ENCODE assay signal across 13 mouse cellular contexts in genomic region chr11:94344470-94344869, GRCm38 (mm10). TPM values are rescaled to one million over a fixed set of nuclear protein-coding genes. Genes with fewer than 3 reads are reported as not detected.
A peak's percentile ranks its signal among the peaks of the same experiment; 100 is the strongest.
DNase-seq lines count a peak whose midpoint lies in the region; ATAC-seq lines count a peak whose summit lies in the region.
"Had no signal": no experiment of that assay in that cellular context is flagged by ENCODE, and none has a peak within 500 bp of the region (broad histone marks: within the 10 kb centered on the region; RNA-seq: fewer than 3 reads in every experiment).

No protein-coding gene starts in this region.

- intact Hi-C loops in heart, postnatal 14 days (cut with DNase I), result loop anchor here (5.0 kb wide), 1 partner anchor 198 kb away; no protein-coding TSS in a partner anchor
- intact Hi-C loops in gastrocnemius, postnatal 36 days (cut with DNase I), result loop anchor here (5.0 kb wide), 1 partner anchor 198 kb away; no protein-coding TSS in a partner anchor

- H3K36me3 ChIP-seq in heart, embryonic 14.5 days (ENCODE audit: control insufficient read depth, insufficient read depth, low read length), result peaks cover 24% of the 10 kb centered on the region
- 0 out of 2 replicates have a peak, but pooled peaks cover 2% of the 10 kb centered on the region for H3K36me3 ChIP-seq in hindbrain, embryonic 16.5 days (ENCODE audit: control insufficient read depth, insufficient read depth, low read length)
- peaks cover 4% of the 10 kb centered on the region; the same call in 1 of the 2 replicates for H3K36me3 ChIP-seq in midbrain, embryonic 11.5 days (ENCODE audit: control insufficient read depth, insufficient read depth, low read length)

- no peak for DNase-seq in heart, postnatal 14 days
- DNase-seq in ZHBTc4 (ENCODE audit: low read depth, low spot score), result peak; percentile 18
- peak; percentile 86 for DNase-seq in midbrain, embryonic 11.5 days (ENCODE audit: low spot score, missing footprints)
- no peak for DNase-seq in gastrocnemius, postnatal 36 days
- no peak for DNase-seq in adrenal gland, adult 2 months
- DNase-seq in left cerebral cortex, adult 9 months (ENCODE audit: low spot score in 2 of 2), result no peak
- DNase-seq: cerebellum, adult 11 months; kidney, adult 18-20 months; kidney, postnatal 14 days; lung, postnatal 10 days had no signal

- H3K9ac ChIP-seq in heart, embryonic 14.5 days (ENCODE audit: low read length), result no peak overlapping the region
- no peak overlapping the region for H3K9ac ChIP-seq in hindbrain, embryonic 16.5 days (ENCODE audit: low read depth, low read length)
- no peak overlapping the region for H3K9ac ChIP-seq in midbrain, embryonic 11.5 days (ENCODE audit: low read length)
- H3K9ac ChIP-seq: liver, embryonic 15.5 days had no signal

- H3K4me3 ChIP-seq in heart, embryonic 14.5 days (ENCODE audit: control insufficient read depth in 1 of 2, insufficient read depth in 1 of 2, low read depth in 1 of 2, low read length in 2 of 2), result no peak overlapping the region
- H3K4me3 ChIP-seq in hindbrain, embryonic 16.5 days (ENCODE audit: low read length), result no peak overlapping the region
- no peak overlapping the region for H3K4me3 ChIP-seq in midbrain, embryonic 11.5 days (ENCODE audit: low read depth, low read length)
- H3K4me3 ChIP-seq: liver, embryonic 15.5 days had no signal

- H3K27ac ChIP-seq in heart, embryonic 14.5 days (replicated peaks in 1 of 2; ENCODE audit: control insufficient read depth in 1 of 2, insufficient read depth in 1 of 2, low read depth in 2 of 2, low read length in 2 of 2), result no peak overlapping the region
- peak overlapping the region; percentile 29; the same call in 1 of the 2 replicates for H3K27ac ChIP-seq in hindbrain, embryonic 16.5 days (ENCODE audit: low read depth, low read length)
- peak overlapping the region; percentile 7; the same call in 1 of the 2 replicates for H3K27ac ChIP-seq in midbrain, embryonic 11.5 days (ENCODE audit: low read depth, low read length)
- H3K27ac ChIP-seq: liver, embryonic 15.5 days had no signal

- WGBS in heart, embryonic 14.5 days, result 44% methylated on average over 1 of the region's 1 CpGs
- WGBS in hindbrain, embryonic 16.5 days, result 61% methylated on average over 1 of the region's 1 CpGs
- WGBS in midbrain, embryonic 11.5 days, result 76% methylated on average over 1 of the region's 1 CpGs

- H3K9me3 ChIP-seq in heart, embryonic 14.5 days (ENCODE audit: control insufficient read depth, low read length), result no peaks in the 10 kb centered on the region
- no peaks in the 10 kb centered on the region for H3K9me3 ChIP-seq in hindbrain, embryonic 16.5 days (ENCODE audit: control insufficient read depth, low read length)
- H3K9me3 ChIP-seq in midbrain, embryonic 11.5 days (ENCODE audit: control insufficient read depth, low read length), result no peaks in the 10 kb centered on the region
- H3K9me3 ChIP-seq: liver, embryonic 15.5 days had no signal

- H3K27me3 ChIP-seq in heart, embryonic 14.5 days (ENCODE audit: control insufficient read depth, insufficient read depth, low read length), result no peaks in the 10 kb centered on the region
- no peaks in the 10 kb centered on the region for H3K27me3 ChIP-seq in hindbrain, embryonic 16.5 days (replicated peaks; ENCODE audit: control insufficient read depth, insufficient read depth, low read length)
- 0 out of 2 replicates have a peak, but pooled peaks cover 2% of the 10 kb centered on the region for H3K27me3 ChIP-seq in midbrain, embryonic 11.5 days (ENCODE audit: control insufficient read depth, insufficient read depth, low read length)
- H3K27me3 ChIP-seq: liver, embryonic 15.5 days had no signal

- ATAC-seq in heart, embryonic 14.5 days (ENCODE audit: insufficient number of reproducible peaks, insufficient read depth, low FRiP score, low read depth), result 0 out of 2 replicates have a peak, but pooled peaks have one; percentile 23
- no peak for ATAC-seq in hindbrain, embryonic 16.5 days
- ATAC-seq in midbrain, embryonic 11.5 days (ENCODE audit: low FRiP score), result no peak

- no peak overlapping the region for H3K4me2 ChIP-seq in heart, embryonic 14.5 days (ENCODE audit: low read length)
- H3K4me2 ChIP-seq in hindbrain, embryonic 16.5 days (ENCODE audit: low read length), result no peak overlapping the region
- no peak overlapping the region for H3K4me2 ChIP-seq in midbrain, embryonic 11.5 days
- H3K4me2 ChIP-seq: liver, embryonic 15.5 days had no signal

- H3K4me1 ChIP-seq in heart, embryonic 14.5 days (ENCODE audit: control insufficient read depth in 2 of 2, insufficient read depth in 2 of 2, low read length in 2 of 2), result peaks cover 18 to 24% of the 10 kb centered on the region in 2 experiments
- H3K4me1 ChIP-seq in hindbrain, embryonic 16.5 days (ENCODE audit: control insufficient read depth, insufficient read depth, low read depth, low read length), result peaks cover 14% of the 10 kb centered on the region
- peaks cover 41% of the 10 kb centered on the region for H3K4me1 ChIP-seq in midbrain, embryonic 11.5 days (ENCODE audit: control insufficient read depth, insufficient read depth, low read length)

RNA-seq across cellular contexts. Expression of gene Ankrd40, which starts 16.7 kb away (rescaled TPM):
- 46.1 and 59.2 TPM in 2 replicates for polyA plus RNA-seq in heart, embryonic 14.5 days (2014; fragmentation: Nextera tagmentation; extraction: Ambion mirVana)
- total RNA-seq in heart, postnatal 14 days (2021), result 100 to 1,000 TPM; 227 to 239 TPM
- polyA plus RNA-seq in hindbrain, embryonic 16.5 days (2015; fragmentation: Nextera tagmentation; extraction: Ambion mirVana), result 9.2 and 9.4 TPM in 2 replicates
- 21.5 and 27.4 TPM in 2 replicates for polyA plus RNA-seq in midbrain, embryonic 11.5 days (2014; fragmentation: Nextera tagmentation; extraction: Ambion mirVana)
- total RNA-seq in gastrocnemius, postnatal 36 days (2021), result 100 to 1,000 TPM; 195 to 201 TPM
- total RNA-seq in adrenal gland, adult 2 months (2021), result 100 to 1,000 TPM; 163 to 189 TPM
- 175 and 195 TPM in 2 replicates for polyA plus RNA-seq in adrenal gland, adult 2 months (2012; rRNA removed)

RNA-seq across cellular contexts. Expression of gene Luc7l3, which starts 22.7 kb away (rescaled TPM):
- 61.9 and 62.9 TPM in 2 replicates for polyA plus RNA-seq in heart, embryonic 14.5 days (2014; fragmentation: Nextera tagmentation; extraction: Ambion mirVana)
- total RNA-seq in heart, postnatal 14 days (2021), result 10 to 100 TPM; 40.6 to 45.0 TPM
- polyA plus RNA-seq in hindbrain, embryonic 16.5 days (2015; fragmentation: Nextera tagmentation; extraction: Ambion mirVana), result 110 and 113 TPM in 2 replicates
- 113 and 130 TPM in 2 replicates for polyA plus RNA-seq in midbrain, embryonic 11.5 days (2014; fragmentation: Nextera tagmentation; extraction: Ambion mirVana)
- total RNA-seq in gastrocnemius, postnatal 36 days (2021), result 10 to 100 TPM; 29.6 to 36.5 TPM
- 10 to 100 TPM; 59.5 to 63.7 TPM for total RNA-seq in adrenal gland, adult 2 months (2021)
- polyA plus RNA-seq in adrenal gland, adult 2 months (2012; rRNA removed), result 2.3 and 2.6 TPM in 2 replicates

RNA-seq across cellular contexts. Expression of gene Abcc3, which starts 48.3 kb away (rescaled TPM):
- polyA plus RNA-seq in heart, embryonic 14.5 days (2014; fragmentation: Nextera tagmentation; extraction: Ambion mirVana), result 0.49 and 1.2 TPM in 2 replicates
- 1 to 10 TPM; 2.6 to 3.3 TPM for total RNA-seq in heart, postnatal 14 days (2021)
- 0.91 and 1.3 TPM in 2 replicates for polyA plus RNA-seq in hindbrain, embryonic 16.5 days (2015; fragmentation: Nextera tagmentation; extraction: Ambion mirVana)
- polyA plus RNA-seq in midbrain, embryonic 11.5 days (2014; fragmentation: Nextera tagmentation; extraction: Ambion mirVana), result 0.47 and 0.49 TPM in 2 replicates
- under 1 TPM; 0.47 to 0.48 TPM for total RNA-seq in gastrocnemius, postnatal 36 days (2021)
- total RNA-seq in adrenal gland, adult 2 months (2021), result 1 to 10 TPM; 6.2 to 7.5 TPM
- polyA plus RNA-seq in adrenal gland, adult 2 months (2012; rRNA removed), result 5.8 and 5.9 TPM in 2 replicates

Comparison
In these comparisons a context has a peak if more than half of its experiments do, and no peak if none do; other contexts are left out.
1. H3K27ac ChIP-seq: peak in hindbrain, embryonic 16.5 days (single experiment) and midbrain, embryonic 11.5 days (single experiment); none in heart, embryonic 14.5 days (0 of 2).
2. DNase-seq: peak in ZHBTc4 (single experiment) and midbrain, embryonic 11.5 days (single experiment); none in heart, postnatal 14 days (0 of 2), gastrocnemius, postnatal 36 days (0 of 2), adrenal gland, adult 2 months (single experiment) and left cerebral cortex, adult 9 months (0 of 2).
3. RNA of gene Luc7l3, which starts 22.7 kb away (polyA plus RNA-seq): 110 to 113 TPM in hindbrain, embryonic 16.5 days, 113 to 130 TPM in midbrain, embryonic 11.5 days and 61.9 to 62.9 TPM in heart, embryonic 14.5 days; 2.3 to 2.6 TPM in adrenal gland, adult 2 months; every median in the first group is over 10 times any median in the second.